Mouse (Mus musculus) forebrain, embryonic 13.5 days (tissue): ENCODE measurements at regions not wholly inside any gene's neighbourhood (a gene's known extent, or its start where the extent isn't known, plus 50 kb on each side); places are given as distances from the start of the nearest gene placed in this dataset.

ENCODE experiments used
- ATAC-seq: fragments of 200-750 bp; cut with Nextera tagmentation; 2 replicates; pipeline ENCODE4 v1.8.0; 2017
- H3K27ac ChIP-seq: fragments of 300-500 bp; sonication (generic); 2 replicates; pipeline ENCODE4 v1.5.1; 2015; ENCODE audit warnings: inconsistent platforms, mild to moderate bottlenecking, moderate library complexity
- H3K27me3 ChIP-seq: fragments of 300-500 bp; sonication (generic); 2 replicates; pipeline ENCODE4 v1.6.1; 2015; ENCODE audit warnings: mild to moderate bottlenecking, inconsistent platforms
- H3K36me3 ChIP-seq: fragments of 300-500 bp; sonication (generic); 2 replicates; pipeline ENCODE4 v1.6.1; 2015; ENCODE audit warnings: mild to moderate bottlenecking, inconsistent platforms; ENCODE audit not compliant: poor library complexity, severe bottlenecking
- H3K4me1 ChIP-seq: fragments of 300-500 bp; sonication (generic); 2 replicates; pipeline ENCODE4 v1.6.1; 2015; ENCODE audit warnings: inconsistent platforms
- H3K4me2 ChIP-seq: fragments of 300-500 bp; sonication (generic); 2 replicates; pipeline ENCODE4 v1.6.1; 2015; ENCODE audit warnings: inconsistent platforms, mild to moderate bottlenecking, moderate library complexity
- H3K4me3 ChIP-seq: fragments of 300-500 bp; sonication (generic); 2 replicates; pipeline ENCODE4 v1.5.1; 2015; ENCODE audit warnings: mild to moderate bottlenecking, inconsistent platforms
- H3K9ac ChIP-seq: fragments of 300-500 bp; sonication (generic); 2 replicates; pipeline ENCODE4 v1.6.1; 2015; ENCODE audit warnings: mild to moderate bottlenecking, inconsistent platforms
- H3K9me3 ChIP-seq: fragments of 300-500 bp; sonication (generic); replicated peaks from 2 replicates; pipeline ENCODE4 v1.6.1; 2016; ENCODE audit warnings: inconsistent platforms
- WGBS: fragments of 180-500 bp; shearing (Covaris S2); methylation state at CpG from one replicate; pipeline ENCODE4 v1.1.7; 2015; 5-methylcytosine and 5-hydroxymethylcytosine counted together

DNA sequence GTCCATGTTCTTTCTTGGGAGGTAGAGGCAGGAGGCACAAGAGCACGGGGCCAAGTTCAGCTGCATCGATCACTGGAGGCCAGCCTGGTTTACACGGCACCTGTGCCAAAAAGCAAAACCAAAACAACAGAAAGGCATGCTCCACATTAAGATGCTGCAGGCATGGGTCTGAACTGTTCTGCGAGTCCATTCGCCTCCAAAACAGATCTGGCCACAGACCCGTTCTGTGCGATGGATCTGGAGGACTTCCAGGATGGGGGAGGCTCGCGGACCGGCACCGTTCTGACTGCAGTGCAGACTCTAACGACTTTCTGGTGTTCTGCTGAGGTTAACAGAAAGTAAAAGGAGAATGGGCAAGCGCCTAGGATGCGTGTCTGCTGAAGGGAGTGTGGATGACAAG is 52.3 kb downstream of the A230072I06Rik start:
- Histone ChIP-seq H3K27me3 (peaks cover 68% of the 10 kb centered on the region), H3K9ac (no peak overlapping the region), H3K4me2 (no peak overlapping the region), H3K36me3 (no peaks in the 10 kb centered on the region), H3K9me3 (no peaks in the 10 kb centered on the region), H3K27ac (no peak overlapping the region), H3K4me1 (peaks cover 71% of the 10 kb centered on the region), H3K4me3 (no peak overlapping the region)
- WGBS, result 62% methylated on average over 14 of the region's 14 CpGs
- ATAC-seq, result no peak

DNA sequence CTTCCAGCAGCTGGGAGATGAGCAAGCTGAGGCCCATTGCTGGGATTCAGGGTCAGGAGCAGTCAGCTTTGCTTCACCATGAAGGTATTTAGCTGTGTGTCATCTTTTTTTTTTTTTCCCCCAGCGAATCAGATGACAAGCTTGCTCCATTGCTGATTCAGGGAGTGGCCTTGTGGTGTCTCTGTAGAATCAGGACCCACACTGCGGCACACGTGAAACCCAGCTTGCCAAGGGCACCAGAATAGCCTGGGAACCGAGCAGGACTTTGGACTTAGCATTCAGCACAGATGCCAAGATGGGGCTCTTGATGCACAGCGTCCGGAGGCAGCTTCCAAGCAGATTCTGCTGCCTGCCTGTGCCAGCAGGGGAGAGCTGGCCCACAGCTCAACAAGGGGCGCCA is 53.0 kb downstream of the A230072I06Rik start:
- 77% methylated on average over 7 of the region's 7 CpGs for WGBS
- Histone ChIP-seq H3K36me3 (no peaks in the 10 kb centered on the region), H3K9ac (no peak overlapping the region), H3K4me2 (no peak overlapping the region), H3K4me1 (peaks cover 66% of the 10 kb centered on the region), H3K4me3 (no peak overlapping the region), H3K27ac (no peak overlapping the region), H3K27me3 (peaks cover 75% of the 10 kb centered on the region), H3K9me3 (no peaks in the 10 kb centered on the region)
- no peak for ATAC-seq

GRCm38 (mm10) chr8:12334081-12334480 is 55.5 kb downstream of the A230072I06Rik start:
- peaks cover 92% of the 10 kb centered on the region for H3K27me3 ChIP-seq
- no peak overlapping the region for H3K4me3 ChIP-seq
- ATAC-seq, result no peak
- H3K27ac ChIP-seq, result no peak overlapping the region
- H3K9ac ChIP-seq, result no peak overlapping the region
- H3K9me3 ChIP-seq, result no peaks in the 10 kb centered on the region
- no peaks in the 10 kb centered on the region for H3K36me3 ChIP-seq
- 47% methylated on average over 5 of the region's 5 CpGs for WGBS
- H3K4me1 ChIP-seq, result peaks cover 46% of the 10 kb centered on the region
- H3K4me2 ChIP-seq, result no peak overlapping the region

- H3K36me3 ChIP-seq, result no peaks in the 10 kb centered on the region
- H3K27me3 ChIP-seq, result peaks cover 87% of the 10 kb centered on the region
- WGBS, result 52% methylated on average over 7 of the region's 7 CpGs
- no peak overlapping the region for H3K9ac ChIP-seq
- H3K4me1 ChIP-seq, result peaks cover 46% of the 10 kb centered on the region
- no peak for ATAC-seq
- H3K9me3 ChIP-seq, result no peaks in the 10 kb centered on the region
- no peak overlapping the region for H3K4me2 ChIP-seq
- no peak overlapping the region for H3K27ac ChIP-seq
- H3K4me3 ChIP-seq, result no peak overlapping the region
These were observed 56.0 kb downstream of the A230072I06Rik start for GRCm38 (mm10) chr8:12334605-12335004.

- Histone ChIP-seq H3K9ac (no peak overlapping the region), H3K9me3 (no peaks in the 10 kb centered on the region), H3K4me1 (peaks cover 28% of the 10 kb centered on the region), H3K4me3 (no peak overlapping the region), H3K4me2 (peak overlapping the region; percentile 2; the same call in 1 of the 2 replicates), H3K27me3 (peaks cover 79% of the 10 kb centered on the region), H3K27ac (peak overlapping the region; percentile 27; the same call in 1 of the 2 replicates), H3K36me3 (no peaks in the 10 kb centered on the region)
- 11% methylated on average over 17 of the region's 17 CpGs for WGBS
- ATAC-seq, result peak; percentile 87
These were observed 55.8 kb upstream of the Sox1 start for GRCm38 (mm10) chr8:12339149-12339924.

DNA sequence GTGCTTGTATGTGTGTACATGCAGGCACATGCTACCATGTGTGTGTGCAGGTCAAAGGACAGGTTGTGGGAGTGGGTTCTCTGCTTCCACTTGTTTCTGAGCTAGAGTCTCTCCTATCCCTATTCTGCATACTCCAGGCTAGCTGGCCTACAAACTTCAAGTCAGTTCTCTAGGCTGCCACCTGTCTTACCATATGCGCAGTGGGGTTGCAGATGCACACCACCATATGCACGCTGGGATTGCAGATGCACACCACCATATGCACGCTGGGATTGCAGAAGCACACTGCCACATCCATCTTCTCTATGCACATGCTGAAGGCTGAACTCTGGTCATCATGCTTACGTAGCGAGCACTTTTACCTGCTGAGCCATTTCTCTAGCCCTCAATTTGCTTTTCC is 54.1 kb upstream of the Sox1 start:
- Histone ChIP-seq H3K4me2 (no peak overlapping the region), H3K27me3 (peaks cover 78% of the 10 kb centered on the region), H3K4me1 (peaks cover 23% of the 10 kb centered on the region), H3K27ac (no peak overlapping the region; the same call in 1 of the 2 replicates), H3K4me3 (no peak overlapping the region), H3K9ac (no peak overlapping the region), H3K36me3 (no peaks in the 10 kb centered on the region), H3K9me3 (no peaks in the 10 kb centered on the region)
- peak; percentile 41 for ATAC-seq
- 87% methylated on average over 5 of the region's 5 CpGs for WGBS
